Mouse (Mus musculus) stomach, embryonic 16.5 days (tissue): Measurements from ENCODE around the gene Hapln1. TPM values are rescaled to one million over a fixed set of nuclear protein-coding genes. Genes with fewer than 3 reads are reported as not detected.

Experiments used
- ATAC-seq: fragments of 200-750 bp; cut with Nextera tagmentation; 2 replicates; pipeline ENCODE4 v1.8.0; 2017; ENCODE audit warnings: moderate number of reproducible peaks, moderate TSS enrichment; ENCODE audit not compliant: insufficient read depth, low FRiP score
- H3K27ac ChIP-seq: fragments of 300-500 bp; sonication (generic); 2 replicates; pipeline ENCODE4 v1.5.1; 2014; ENCODE audit warnings: low read length
- H3K27me3 ChIP-seq: fragments of 300-500 bp; sonication (generic); 2 replicates; pipeline ENCODE4 v1.6.1; 2014; ENCODE audit warnings: low read length, control low read depth, mixed read lengths; ENCODE audit not compliant: control insufficient read depth, insufficient read depth
- H3K36me3 ChIP-seq: fragments of 300-500 bp; sonication (generic); 2 replicates; pipeline ENCODE4 v1.6.1; 2014; ENCODE audit warnings: low read length; ENCODE audit not compliant: control insufficient read depth, insufficient read depth
- H3K4me1 ChIP-seq: fragments of 300-500 bp; sonication (generic); 2 replicates; pipeline ENCODE4 v1.6.1; 2014; ENCODE audit warnings: low read length, control low read depth, mixed read lengths; ENCODE audit not compliant: control insufficient read depth, insufficient read depth
- H3K4me2 ChIP-seq: fragments of 300-500 bp; sonication (generic); 2 replicates; pipeline ENCODE4 v1.6.1; 2014; ENCODE audit warnings: low read depth, low read length, mixed read lengths
- H3K4me3 ChIP-seq: fragments of 300-500 bp; sonication (generic); replicated peaks from 2 replicates; pipeline ENCODE4 v1.5.1; 2014; ENCODE audit warnings: mild to moderate bottlenecking, low read length
- H3K9ac ChIP-seq: fragments of 300-500 bp; sonication (generic); 2 replicates; pipeline ENCODE4 v1.6.1; 2014; ENCODE audit warnings: low read length
- H3K9me3 ChIP-seq: fragments of 300-500 bp; sonication (generic); replicated peaks from 2 replicates; pipeline ENCODE4 v1.6.1; 2016; ENCODE audit warnings: low read length, control low read depth; ENCODE audit not compliant: control insufficient read depth
- WGBS: fragments of 180-500 bp; shearing (Covaris S2); extraction: QIAGEN DNeasy Blood & Tissue Kit; methylation state at CpG from one replicate; pipeline ENCODE4 v1.1.7; 2014; 5-methylcytosine and 5-hydroxymethylcytosine counted together
- polyA plus RNA-seq: library from polyadenylated mRNA; unstranded; fragments of >200 nt; fragmentation: Nextera tagmentation; extraction: Ambion mirVana; gene quantifications from 2 replicates; pipeline ENCODE4 v1.2.1, GENCODE M21; 2015

The Hapln1 gene
- polyA plus RNA-seq, 1 experiment from 2014 or later = 5.4 TPM

DNA sequence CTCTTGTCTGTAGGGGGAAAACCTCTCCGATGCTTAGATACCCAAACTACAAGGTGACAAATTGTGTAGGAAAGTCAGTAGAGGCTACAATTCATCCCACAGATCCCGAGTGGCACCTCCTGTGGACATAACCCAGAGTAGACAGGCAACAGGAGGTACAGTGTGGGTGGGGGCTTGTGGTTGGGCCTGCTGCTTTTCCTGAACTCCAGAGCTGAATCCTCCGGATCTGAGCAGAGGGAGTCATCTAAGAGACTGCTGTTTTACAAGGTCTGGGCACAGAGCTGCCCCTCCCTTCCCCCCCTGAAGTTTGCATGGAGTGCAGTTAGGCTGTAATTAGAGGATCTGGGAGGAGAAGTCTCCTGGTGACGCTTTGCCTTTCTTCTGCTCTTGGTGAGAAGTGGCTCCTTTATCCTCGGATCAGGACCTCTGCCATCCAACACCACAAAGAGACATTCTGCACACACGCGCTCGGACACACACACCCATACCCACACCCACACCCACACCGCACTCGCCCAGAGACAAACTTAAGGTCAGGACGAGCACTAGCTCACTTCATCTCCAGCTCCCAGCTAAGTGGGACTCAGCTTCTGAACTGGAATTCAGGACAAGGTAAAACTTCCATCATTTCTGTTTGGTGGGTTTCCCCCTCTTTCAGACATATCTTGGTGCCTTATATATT is 846 bp downstream of the Hapln1 start:
- no peak overlapping the region for H3K4me3 ChIP-seq
- no peaks in the 10 kb centered on the region for H3K36me3 ChIP-seq
- no peaks in the 10 kb centered on the region; the same call in 1 of the 2 replicates for H3K4me1 ChIP-seq
- WGBS = 47% methylated on average over 11 of the region's 11 CpGs
- H3K27ac ChIP-seq = no peak overlapping the region
- H3K9ac ChIP-seq = no peak overlapping the region
- H3K27me3 ChIP-seq = no peaks in the 10 kb centered on the region
- no peak for ATAC-seq
- no peaks in the 10 kb centered on the region for H3K9me3 ChIP-seq
- no peak overlapping the region for H3K4me2 ChIP-seq

DNA sequence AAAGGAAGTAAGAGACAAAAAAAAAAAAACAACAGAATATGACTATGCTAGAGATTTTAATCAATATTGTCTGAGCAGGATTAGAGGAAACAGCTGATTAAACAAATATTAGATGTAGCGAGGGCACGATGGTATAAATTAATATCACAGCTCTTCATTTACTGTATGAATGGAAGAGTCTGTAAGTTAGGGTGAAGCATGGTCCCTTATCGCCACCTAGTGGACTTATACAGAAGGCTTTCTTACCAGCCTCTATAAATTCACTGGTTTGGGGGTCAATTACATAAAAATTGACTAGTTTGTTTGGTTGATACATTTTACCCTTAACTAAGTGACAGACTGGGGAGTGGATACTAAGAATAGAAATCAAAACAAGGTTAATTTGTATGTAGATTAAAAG is 3.4 kb downstream of the Hapln1 start:
- WGBS = 2% methylated on average over 3 of the region's 3 CpGs

DNA sequence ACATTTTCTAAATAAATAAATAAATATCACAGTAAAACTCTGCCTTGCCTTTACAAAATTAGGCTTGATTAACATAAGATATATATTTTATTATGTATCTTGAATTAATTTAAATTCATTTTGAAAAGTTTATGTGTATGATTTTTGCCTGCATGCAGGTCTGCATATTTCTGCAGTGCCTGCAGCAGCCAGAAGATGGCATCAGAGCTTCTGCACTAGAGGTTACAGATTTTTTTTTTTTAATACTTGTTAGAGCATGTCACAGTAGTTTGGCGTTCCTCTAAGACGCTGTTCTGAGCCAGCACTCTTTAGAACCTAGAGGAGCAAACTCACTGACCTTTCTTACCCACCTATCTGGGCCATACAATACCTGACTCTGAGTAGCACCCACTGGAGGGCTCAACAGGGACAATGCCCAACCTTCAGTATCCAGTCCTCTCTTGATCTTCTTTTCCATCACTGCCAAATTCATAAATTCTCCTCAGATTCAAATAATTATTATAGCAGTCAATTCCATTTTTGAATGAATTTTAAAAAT is 8.7 kb downstream of the Hapln1 start:
- no peak for ATAC-seq
- WGBS = 15% methylated on average over 2 of the region's 2 CpGs
- Histone ChIP-seq H3K4me1 (no peaks in the 10 kb centered on the region), H3K9ac (no peak overlapping the region), H3K27me3 (no peaks in the 10 kb centered on the region), H3K4me2 (no peak overlapping the region), H3K36me3 (no peaks in the 10 kb centered on the region), H3K4me3 (no peak overlapping the region), H3K9me3 (no peaks in the 10 kb centered on the region), H3K27ac (no peak overlapping the region)

More for the DNA sequence above, 3.4 kb downstream of the Hapln1 start:
- no peak for ATAC-seq
- Histone ChIP-seq H3K36me3 (no peaks in the 10 kb centered on the region), H3K27me3 (no peaks in the 10 kb centered on the region), H3K9ac (no peak overlapping the region), H3K4me2 (no peak overlapping the region), H3K27ac (no peak overlapping the region), H3K4me3 (no peak overlapping the region), H3K9me3 (no peaks in the 10 kb centered on the region), H3K4me1 (no peaks in the 10 kb centered on the region; the same call in 1 of the 2 replicates)

DNA sequence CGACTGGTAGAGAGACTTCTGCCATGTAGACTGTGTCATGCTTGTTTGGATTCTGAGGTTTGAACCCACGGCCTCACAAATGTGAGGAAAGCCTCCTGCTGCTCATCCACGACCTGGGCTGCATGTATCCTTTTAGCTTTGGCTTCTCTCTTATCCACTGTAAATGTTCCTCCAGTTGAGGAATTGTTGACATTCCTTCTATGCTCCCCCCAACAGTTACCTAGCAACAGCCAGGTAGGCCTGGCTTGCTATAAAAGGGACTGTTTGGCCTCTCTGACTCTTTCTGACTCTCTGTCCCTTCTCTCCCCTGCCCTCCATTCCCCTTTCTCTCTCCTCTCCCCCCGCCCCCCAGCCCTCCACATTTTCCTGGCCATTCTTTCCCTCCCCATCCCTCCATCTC is 9.9 kb downstream of the Hapln1 start:
- no peak overlapping the region for H3K27ac ChIP-seq
- no peak overlapping the region for H3K4me3 ChIP-seq
- H3K4me2 ChIP-seq = no peak overlapping the region
- no peaks in the 10 kb centered on the region for H3K36me3 ChIP-seq
- no peaks in the 10 kb centered on the region for H3K9me3 ChIP-seq
- no peaks in the 10 kb centered on the region for H3K27me3 ChIP-seq
- 49% methylated on average over 4 of the region's 4 CpGs for WGBS
- no peak for ATAC-seq
- H3K9ac ChIP-seq = no peak overlapping the region
- no peaks in the 10 kb centered on the region for H3K4me1 ChIP-seq

DNA sequence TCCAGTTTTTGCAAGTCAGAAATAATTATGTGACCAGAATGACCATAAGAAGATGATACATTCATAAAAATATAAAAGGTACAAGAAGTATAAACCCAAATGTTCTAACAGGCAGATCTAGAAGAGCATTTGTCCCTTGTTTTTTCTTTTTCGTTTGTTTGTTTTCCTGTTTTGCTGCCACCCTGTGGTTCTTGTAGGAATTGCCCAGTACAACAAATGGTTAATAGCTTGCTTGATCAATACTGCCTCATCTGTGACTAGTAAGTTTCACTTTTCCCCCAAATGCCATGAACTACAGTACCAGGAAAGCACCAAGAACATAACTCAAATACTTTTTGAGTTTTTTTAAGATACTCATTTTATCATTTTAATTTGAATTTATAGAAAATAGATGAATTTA is 11.9 kb downstream of the Hapln1 start:
- H3K4me2 ChIP-seq = no peak overlapping the region
- no peak for ATAC-seq
- no peaks in the 10 kb centered on the region for H3K4me1 ChIP-seq
- H3K36me3 ChIP-seq = no peaks in the 10 kb centered on the region
- no peak overlapping the region for H3K9ac ChIP-seq
- no peaks in the 10 kb centered on the region for H3K27me3 ChIP-seq
- no peak overlapping the region for H3K27ac ChIP-seq
- 28% methylated on average over 1 of the region's 1 CpGs for WGBS
- no peaks in the 10 kb centered on the region for H3K9me3 ChIP-seq
- H3K4me3 ChIP-seq = no peak overlapping the region

DNA sequence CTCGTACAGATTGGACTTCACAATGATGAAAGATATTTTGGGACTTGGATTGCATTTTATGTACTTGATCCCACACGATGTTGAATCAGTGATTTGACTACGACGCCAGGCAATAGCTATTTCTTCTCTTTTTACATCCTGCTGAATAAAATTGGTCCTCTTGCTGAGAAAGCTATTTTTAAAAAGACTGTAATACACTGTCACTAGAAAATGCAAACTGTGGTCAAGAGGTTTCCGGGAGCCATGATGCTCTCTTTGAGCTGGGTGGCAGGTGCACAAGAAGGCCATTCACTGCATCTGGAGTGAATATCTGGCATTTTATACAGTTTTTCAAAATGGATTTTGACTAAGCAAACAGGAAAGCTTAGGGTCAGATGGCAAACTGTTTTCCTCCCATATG is 24.9 kb downstream of the Hapln1 start:
- Histone ChIP-seq H3K36me3 (no peaks in the 10 kb centered on the region), H3K4me1 (no peaks in the 10 kb centered on the region), H3K4me2 (no peak overlapping the region), H3K27me3 (no peaks in the 10 kb centered on the region), H3K4me3 (no peak overlapping the region), H3K27ac (no peak overlapping the region), H3K9me3 (no peaks in the 10 kb centered on the region), H3K9ac (no peak overlapping the region)
- ATAC-seq = no peak
- 86% methylated on average over 5 of the region's 5 CpGs for WGBS

DNA sequence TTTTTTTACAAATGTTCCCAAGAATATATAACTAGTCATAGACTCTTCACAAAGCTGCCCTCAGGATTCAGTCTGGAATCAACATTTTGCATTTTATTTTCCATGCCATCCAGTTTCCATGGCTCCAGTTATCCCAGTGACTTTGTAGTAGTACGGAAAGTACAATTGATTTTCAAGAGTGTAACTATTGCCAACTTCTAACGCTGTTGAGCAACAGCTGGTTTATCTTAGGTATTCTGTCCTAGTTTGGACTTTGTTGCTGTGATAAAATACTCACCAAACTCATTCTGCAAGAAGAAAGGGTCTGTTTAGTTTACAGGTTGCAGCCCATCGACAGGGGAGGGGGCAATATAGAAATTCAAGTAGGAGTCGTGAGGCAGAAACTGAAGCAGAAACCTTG is 26.7 kb downstream of the Hapln1 start:
- Histone ChIP-seq H3K4me2 (no peak overlapping the region), H3K4me1 (no peaks in the 10 kb centered on the region), H3K4me3 (no peak overlapping the region), H3K36me3 (no peaks in the 10 kb centered on the region), H3K9ac (no peak overlapping the region), H3K9me3 (no peaks in the 10 kb centered on the region), H3K27me3 (no peaks in the 10 kb centered on the region), H3K27ac (no peak overlapping the region)
- ATAC-seq = no peak
- WGBS = 67% methylated on average over 4 of the region's 4 CpGs

DNA sequence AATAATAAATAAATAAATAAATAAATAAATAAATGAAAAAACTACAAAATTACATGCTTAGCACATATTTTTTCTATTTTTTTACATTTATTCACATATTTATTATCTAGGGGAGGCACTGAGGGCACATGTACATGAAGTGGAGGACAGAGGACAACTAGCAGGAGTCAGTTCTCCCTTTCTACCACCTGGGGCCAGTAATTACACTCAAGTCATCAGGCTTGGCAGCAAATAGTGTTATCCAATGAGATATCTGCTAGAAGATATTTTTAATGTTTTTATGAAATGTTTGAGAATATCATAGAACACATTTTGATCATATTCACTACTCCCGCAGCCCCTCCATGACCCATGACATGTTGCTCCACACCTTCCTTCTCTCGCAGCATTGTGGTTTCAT is 39.5 kb downstream of the Hapln1 start:
- H3K9me3 ChIP-seq = no peaks in the 10 kb centered on the region
- no peak overlapping the region for H3K9ac ChIP-seq
- no peak overlapping the region for H3K4me3 ChIP-seq
- ATAC-seq = no peak
- no peak overlapping the region for H3K4me2 ChIP-seq
- WGBS = 98% methylated on average over 2 of the region's 2 CpGs
- H3K36me3 ChIP-seq = no peaks in the 10 kb centered on the region
- H3K27me3 ChIP-seq = no peaks in the 10 kb centered on the region
- H3K4me1 ChIP-seq = peaks cover 6% of the 10 kb centered on the region; the same call in 1 of the 2 replicates
- no peak overlapping the region for H3K27ac ChIP-seq

DNA sequence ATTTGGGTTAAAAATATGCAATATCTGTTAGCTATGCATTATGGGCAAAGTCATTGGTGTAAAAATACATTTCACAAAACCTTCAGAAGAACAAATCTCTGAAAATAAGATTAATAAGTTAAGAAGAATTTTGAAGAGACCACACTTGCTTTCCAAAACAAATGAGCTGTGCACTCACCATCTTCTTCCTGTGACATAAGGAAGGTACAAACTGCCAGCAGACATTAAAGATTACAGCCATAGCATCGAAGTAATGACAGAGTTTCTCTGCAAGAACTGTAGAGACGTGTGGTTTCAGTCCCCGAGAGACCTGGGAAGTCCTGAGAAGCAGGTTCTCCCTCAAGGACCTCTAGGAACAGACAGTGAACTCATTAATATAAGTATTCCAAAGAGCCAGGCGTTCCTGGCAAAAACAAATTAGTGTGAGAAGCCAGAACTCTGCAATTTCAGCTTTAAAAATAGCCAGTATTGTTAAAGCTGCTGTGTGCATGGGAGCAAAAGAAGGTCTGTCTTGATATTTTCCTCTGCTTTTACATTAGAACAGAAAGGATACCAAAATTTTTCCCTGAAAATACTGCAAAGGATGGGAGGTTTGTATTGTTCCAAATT is 43.6 kb downstream of the Hapln1 start:
- H3K9ac ChIP-seq = no peak overlapping the region
- H3K4me1 ChIP-seq = peaks cover 13% of the 10 kb centered on the region
- no peak overlapping the region for H3K4me3 ChIP-seq
- no peak overlapping the region for H3K4me2 ChIP-seq
- no peak overlapping the region for H3K27ac ChIP-seq
- WGBS = 55% methylated on average over 4 of the region's 4 CpGs
- H3K36me3 ChIP-seq = no peaks in the 10 kb centered on the region
- no peak for ATAC-seq
- H3K9me3 ChIP-seq = no peaks in the 10 kb centered on the region
- H3K27me3 ChIP-seq = no peaks in the 10 kb centered on the region
